Mouse (Mus musculus): ENCODE results near the gene Tmem132b.

GRCm38 (mm10) chr5:125555732-125556131 lies 24.2 kb downstream of the Tmem132b start:
- TF ChIP-seq GATA1 (IDR thresholded peaks at IDR 0.05; ENCODE audit: borderline replicate concordance, low read length) (no peak), FLI1 (IDR thresholded peaks at IDR 0.05; ENCODE audit: low read length) (no peak)
